Mouse (Mus musculus): ENCODE data around the gene Mpzl1. TPM values are rescaled to one million over a fixed set of nuclear protein-coding genes. Genes with fewer than 3 reads are reported as not detected.

Mpzl1 gene
- polyA plus RNA-seq, 1 experiment from 2014 or later = 173 TPM

GRCm38 (mm10) chr1:165670056-165670455 is 35.7 kb upstream of the Mpzl1 start:
- Histone ChIP-seq H3K36me3 (no peaks in the 10 kb centered on the region), H3K27me3 (no peaks in the 10 kb centered on the region), H3K27ac (no peak overlapping the region), H3K4me3 (replicated peaks) (no peak overlapping the region), H3K9me3 (no peaks in the 10 kb centered on the region), H3K4me1 (replicated peaks) (0 out of 2 replicates have a peak, but pooled peaks cover 4% of the 10 kb centered on the region), H3K4me2 (no peak overlapping the region), H3K9ac (replicated peaks) (no peak overlapping the region)
- 77% methylated on average over 6 of the region's 6 CpGs for WGBS
- ATAC-seq (ENCODE audit: insufficient number of reproducible peaks, insufficient read depth, low FRiP score, low TSS enrichment, low read depth) = no peak

- Histone ChIP-seq H3K4me2 (no peak overlapping the region), H3K27ac (no peak overlapping the region), H3K4me1 (replicated peaks) (0 out of 2 replicates have a peak, but pooled peaks cover 5% of the 10 kb centered on the region), H3K27me3 (no peaks in the 10 kb centered on the region), H3K9ac (replicated peaks) (no peak overlapping the region), H3K36me3 (no peaks in the 10 kb centered on the region), H3K4me3 (replicated peaks) (no peak overlapping the region), H3K9me3 (no peaks in the 10 kb centered on the region)
- WGBS = 66% methylated on average over 4 of the region's 4 CpGs
- ATAC-seq (ENCODE audit: insufficient number of reproducible peaks, insufficient read depth, low FRiP score, low TSS enrichment, low read depth) = no peak
Measured at GRCm38 (mm10) chr1:165668904-165669303, 34.6 kb upstream of the Mpzl1 start.

GRCm38 (mm10) chr1:165667380-165667779 is 33.0 kb upstream of the Mpzl1 start:
- Histone ChIP-seq H3K4me3 (replicated peaks) (no peak overlapping the region), H3K27ac (no peak overlapping the region), H3K36me3 (no peaks in the 10 kb centered on the region), H3K9ac (replicated peaks) (no peak overlapping the region), H3K4me2 (no peak overlapping the region), H3K4me1 (replicated peaks) (peaks cover 19% of the 10 kb centered on the region), H3K9me3 (no peaks in the 10 kb centered on the region), H3K27me3 (no peaks in the 10 kb centered on the region)
- 38% methylated on average over 13 of the region's 13 CpGs for WGBS
- no peak for ATAC-seq (ENCODE audit: insufficient number of reproducible peaks, insufficient read depth, low FRiP score, low TSS enrichment, low read depth)

- Histone ChIP-seq H3K4me1 (replicated peaks) (peaks cover 19% of the 10 kb centered on the region), H3K27me3 (no peaks in the 10 kb centered on the region), H3K4me2 (no peak overlapping the region), H3K36me3 (no peaks in the 10 kb centered on the region), H3K9me3 (no peaks in the 10 kb centered on the region), H3K27ac (no peak overlapping the region), H3K9ac (replicated peaks) (no peak overlapping the region), H3K4me3 (replicated peaks) (no peak overlapping the region)
- 90% methylated on average over 6 of the region's 6 CpGs for WGBS
- ATAC-seq (ENCODE audit: insufficient number of reproducible peaks, insufficient read depth, low FRiP score, low TSS enrichment, low read depth) = no peak
Measured at GRCm38 (mm10) chr1:165666944-165667343, 32.6 kb upstream of the Mpzl1 start.

GRCm38 (mm10) chr1:165665758-165666157 is 31.4 kb upstream of the Mpzl1 start:
- 75% methylated on average over 5 of the region's 5 CpGs for WGBS
- Histone ChIP-seq H3K4me3 (replicated peaks) (no peak overlapping the region), H3K36me3 (no peaks in the 10 kb centered on the region), H3K9ac (replicated peaks) (no peak overlapping the region), H3K9me3 (no peaks in the 10 kb centered on the region), H3K4me2 (no peak overlapping the region), H3K4me1 (replicated peaks) (peaks cover 19% of the 10 kb centered on the region), H3K27me3 (no peaks in the 10 kb centered on the region), H3K27ac (no peak overlapping the region)
- ATAC-seq (ENCODE audit: insufficient number of reproducible peaks, insufficient read depth, low FRiP score, low TSS enrichment, low read depth) = no peak

- no peaks in the 10 kb centered on the region for H3K36me3 ChIP-seq
- H3K9ac ChIP-seq (replicated peaks) = peak overlapping the region; percentile 31; the same call in 1 of the 2 replicates
- no peak for ATAC-seq (ENCODE audit: insufficient number of reproducible peaks, insufficient read depth, low FRiP score, low TSS enrichment, low read depth)
- WGBS = 82% methylated on average over 16 of the region's 16 CpGs
- H3K27ac ChIP-seq = peak overlapping the region; percentile 45; the same call in 1 of the 2 replicates
- H3K4me2 ChIP-seq = no peak overlapping the region
- no peaks in the 10 kb centered on the region for H3K9me3 ChIP-seq
- no peak overlapping the region for H3K4me3 ChIP-seq (replicated peaks)
- H3K27me3 ChIP-seq = no peaks in the 10 kb centered on the region
- peaks cover 19% of the 10 kb centered on the region for H3K4me1 ChIP-seq (replicated peaks)
Measured at GRCm38 (mm10) chr1:165663277-165663676, 28.9 kb upstream of the Mpzl1 start.

- Histone ChIP-seq H3K9ac (replicated peaks) (peak overlapping the region; percentile 31; the same call in 1 of the 2 replicates), H3K4me2 (no peak overlapping the region), H3K4me1 (replicated peaks) (peaks cover 15% of the 10 kb centered on the region), H3K27me3 (no peaks in the 10 kb centered on the region), H3K9me3 (no peaks in the 10 kb centered on the region), H3K27ac (0 out of 2 replicates have a peak overlapping the region, but pooled peaks have one; percentile 45), H3K4me3 (replicated peaks) (no peak overlapping the region), H3K36me3 (0 out of 2 replicates have a peak, but pooled peaks cover 3% of the 10 kb centered on the region)
- WGBS = 59% methylated on average over 15 of the region's 15 CpGs
- ATAC-seq (ENCODE audit: insufficient number of reproducible peaks, insufficient read depth, low FRiP score, low TSS enrichment, low read depth) = no peak
Measured at GRCm38 (mm10) chr1:165662426-165663192, 28.3 kb upstream of the Mpzl1 start.

GRCm38 (mm10) chr1:165661725-165662124 is 27.4 kb upstream of the Mpzl1 start:
- H3K9me3 ChIP-seq = no peaks in the 10 kb centered on the region
- H3K36me3 ChIP-seq = 0 out of 2 replicates have a peak, but pooled peaks cover 7% of the 10 kb centered on the region
- whole genome bisulfite sequencing = 70% methylated on average over 6 of the region's 6 CpGs

GRCm38 (mm10) chr1:165661191-165661590 is 26.9 kb upstream of the Mpzl1 start:
- Histone ChIP-seq H3K4me2 (no peak overlapping the region), H3K27me3 (no peaks in the 10 kb centered on the region), H3K4me1 (replicated peaks) (peaks cover 15% of the 10 kb centered on the region), H3K36me3 (0 out of 2 replicates have a peak, but pooled peaks cover 7% of the 10 kb centered on the region), H3K9ac (replicated peaks) (no peak overlapping the region), H3K27ac (no peak overlapping the region), H3K9me3 (no peaks in the 10 kb centered on the region), H3K4me3 (replicated peaks) (no peak overlapping the region)
- no peak for ATAC-seq (ENCODE audit: insufficient number of reproducible peaks, insufficient read depth, low FRiP score, low TSS enrichment, low read depth)
- 55% methylated on average over 3 of the region's 3 CpGs for WGBS

More at GRCm38 (mm10) chr1:165661725-165662124, 27.4 kb upstream of the Mpzl1 start:
- no peak overlapping the region for H3K4me2 ChIP-seq
- no peak overlapping the region for H3K4me3 ChIP-seq (replicated peaks)
- peaks cover 15% of the 10 kb centered on the region for H3K4me1 ChIP-seq (replicated peaks)
- no peak overlapping the region for H3K9ac ChIP-seq (replicated peaks)
- no peak for ATAC-seq (ENCODE audit: insufficient number of reproducible peaks, insufficient read depth, low FRiP score, low TSS enrichment, low read depth)
- no peaks in the 10 kb centered on the region for H3K27me3 ChIP-seq
- H3K27ac ChIP-seq = no peak overlapping the region

- ATAC-seq (ENCODE audit: insufficient number of reproducible peaks, insufficient read depth, low FRiP score, low TSS enrichment, low read depth) = 0 out of 2 replicates have a peak, but pooled peaks have one; percentile 13
- H3K4me3 ChIP-seq (replicated peaks) = no peak overlapping the region
- H3K9me3 ChIP-seq = no peaks in the 10 kb centered on the region
- peaks cover 15% of the 10 kb centered on the region for H3K4me1 ChIP-seq (replicated peaks)
- H3K4me2 ChIP-seq = no peak overlapping the region
- 19% methylated on average over 4 of the region's 4 CpGs for WGBS
- no peak overlapping the region for H3K9ac ChIP-seq (replicated peaks)
- H3K27ac ChIP-seq = no peak overlapping the region
- 0 out of 2 replicates have a peak, but pooled peaks cover 7% of the 10 kb centered on the region for H3K36me3 ChIP-seq
- H3K27me3 ChIP-seq = no peaks in the 10 kb centered on the region
Measured at GRCm38 (mm10) chr1:165660774-165661173, 26.4 kb upstream of the Mpzl1 start.

GRCm38 (mm10) chr1:165658602-165659001 is 24.3 kb upstream of the Mpzl1 start:
- ATAC-seq (ENCODE audit: insufficient number of reproducible peaks, insufficient read depth, low FRiP score, low TSS enrichment, low read depth) = no peak
- no peaks in the 10 kb centered on the region for H3K27me3 ChIP-seq
- no peak overlapping the region for H3K4me2 ChIP-seq
- no peak overlapping the region for H3K9ac ChIP-seq (replicated peaks)
- no peak overlapping the region for H3K4me3 ChIP-seq (replicated peaks)
- 47% methylated on average over 5 of the region's 5 CpGs for WGBS
- peaks cover 12% of the 10 kb centered on the region for H3K4me1 ChIP-seq (replicated peaks)
- peaks cover 11% of the 10 kb centered on the region; the same call in 1 of the 2 replicates for H3K36me3 ChIP-seq
- H3K27ac ChIP-seq = no peak overlapping the region
- H3K9me3 ChIP-seq = no peaks in the 10 kb centered on the region
